Comparison of ENCODE assay signal across 10 mouse cellular contexts in the genomic region with DNA sequence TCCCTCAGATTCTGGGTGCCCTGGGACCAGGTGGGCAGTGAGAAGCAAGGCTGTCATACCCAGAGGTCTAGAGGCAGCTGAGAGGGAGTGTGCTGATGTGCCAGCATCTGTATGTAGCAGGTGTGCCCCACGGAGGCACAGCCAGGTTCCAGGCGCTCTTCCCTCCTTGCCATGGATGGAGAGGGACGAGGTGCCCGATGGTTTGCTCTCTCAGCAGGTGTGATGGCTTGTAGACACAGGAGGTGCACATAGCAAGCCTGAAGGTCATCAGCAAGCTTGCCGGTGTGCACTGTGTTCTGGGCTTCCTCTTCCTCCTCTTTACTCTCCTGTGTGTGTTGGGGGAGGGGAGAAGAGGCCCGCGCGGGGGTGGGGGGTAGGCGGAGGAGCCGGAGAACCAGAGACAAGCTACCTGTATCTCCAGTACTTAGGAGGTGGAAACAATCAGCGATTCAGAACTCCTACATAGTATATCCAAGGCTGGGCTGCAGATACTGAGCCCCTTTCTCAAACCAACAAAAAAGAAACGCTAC. TPM values are rescaled to one million over a fixed set of nuclear protein-coding genes. Genes with fewer than 3 reads are reported as not detected.
DNase-seq lines count a peak whose midpoint lies in the region; ATAC-seq and TF ChIP-seq lines count a peak whose summit lies in the region.
"Had no signal": no experiment of that assay in that cellular context is flagged by ENCODE, and none has a peak within 500 bp of the region (broad histone marks: within the 10 kb centered on the region; RNA-seq: fewer than 3 reads in every experiment).

No protein-coding gene starts in this region.

- peaks cover 30% of the 10 kb centered on the region for H3K4me1 ChIP-seq in heart, embryonic 12.5 days (replicated peaks)
- H3K4me1 ChIP-seq in E14TG2a.4 (replicated peaks; ENCODE audit: low read depth, low read length): peaks cover 71% of the 10 kb centered on the region
- peaks cover 21% of the 10 kb centered on the region for H3K4me1 ChIP-seq in heart, embryonic 16.5 days (ENCODE audit: control insufficient read depth, insufficient read depth, low read length)

- ATAC-seq in heart, embryonic 12.5 days (ENCODE audit: insufficient number of reproducible peaks, low FRiP score): no peak
- ATAC-seq in heart, embryonic 16.5 days (replicated peaks; ENCODE audit: extremely low read depth, insufficient read depth, low FRiP score): no peak
- ATAC-seq in neutrophil, adult 5-6 weeks (ENCODE audit: extremely low read depth, insufficient number of reproducible peaks, low FRiP score, poor library complexity, severe bottlenecking): peak; percentile 48

- intact Hi-C loops in heart, postnatal 36 days (cut with DNase I): no loop called here
- intact Hi-C loops in gastrocnemius, postnatal 36 days (cut with DNase I): no loop called here

- 25% methylated on average over 12 of the region's 12 CpGs for WGBS in heart, embryonic 12.5 days
- WGBS in heart, embryonic 16.5 days: 21% methylated on average over 12 of the region's 12 CpGs

- H3K9ac ChIP-seq in heart, embryonic 12.5 days: peak overlapping the region; percentile 53; the same call in 1 of the 2 replicates
- H3K9ac ChIP-seq in heart, embryonic 16.5 days (ENCODE audit: low read length): peak overlapping the region; percentile 34; the same call in 1 of the 2 replicates

- H3K4me2 ChIP-seq in heart, embryonic 12.5 days: peak overlapping the region; percentile 72
- H3K4me2 ChIP-seq in heart, embryonic 16.5 days (ENCODE audit: low read depth, low read length): peak overlapping the region; percentile 78

- no peak overlapping the region for H3K4me3 ChIP-seq in heart, embryonic 12.5 days
- peak overlapping the region; percentile 64 for H3K4me3 ChIP-seq in E14TG2a.4 (replicated peaks; ENCODE audit: low read length)
- H3K4me3 ChIP-seq in heart, embryonic 16.5 days (ENCODE audit: low read length): no peak overlapping the region

- H3K36me3 ChIP-seq in heart, embryonic 12.5 days: no peaks in the 10 kb centered on the region
- no peaks in the 10 kb centered on the region for H3K36me3 ChIP-seq in E14TG2a.4 (ENCODE audit: insufficient read depth, low read length)
- no peaks in the 10 kb centered on the region for H3K36me3 ChIP-seq in heart, embryonic 16.5 days (ENCODE audit: control insufficient read depth, insufficient read depth)
- H3K36me3 ChIP-seq: midbrain, embryonic 12.5 days had no signal

- DNase-seq in heart, postnatal 36 days: no peak
- no peak for DNase-seq in adrenal gland, adult 18-20 months (ENCODE audit: low spot score in 2 of 2)
- DNase-seq in gastrocnemius, postnatal 36 days: no peak
- DNase-seq in cerebellum, adult 18-20 months: no peak

- peak overlapping the region; percentile 55; the same call in 1 of the 2 replicates for H3K27ac ChIP-seq in heart, embryonic 12.5 days (ENCODE audit: poor library complexity, severe bottlenecking)
- no peak overlapping the region for H3K27ac ChIP-seq in heart, embryonic 16.5 days (ENCODE audit: low read length)
- H3K27ac ChIP-seq: midbrain, embryonic 12.5 days had no signal

- H3K27me3 ChIP-seq in heart, embryonic 12.5 days (replicated peaks): no peaks in the 10 kb centered on the region
- peaks cover 3% of the 10 kb centered on the region; the same call in 1 of the 2 replicates for H3K27me3 ChIP-seq in E14TG2a.4 (ENCODE audit: insufficient read depth, low read length)
- H3K27me3 ChIP-seq in heart, embryonic 16.5 days (ENCODE audit: control insufficient read depth, insufficient read depth, low read length): no peaks in the 10 kb centered on the region
- H3K27me3 ChIP-seq: CH12.LX had no signal

- TF ChIP-seq CTCF in E14TG2a.4 (conservative IDR thresholded peaks at IDR 0.05; ENCODE audit: low read length): no peak

- H3K9me3 ChIP-seq in heart, embryonic 12.5 days (replicated peaks): no peaks in the 10 kb centered on the region
- H3K9me3 ChIP-seq in E14TG2a.4 (ENCODE audit: low read length): no peaks in the 10 kb centered on the region
- no peaks in the 10 kb centered on the region for H3K9me3 ChIP-seq in heart, embryonic 16.5 days (replicated peaks; ENCODE audit: control insufficient read depth, low read length)
- H3K9me3 ChIP-seq: midbrain, embryonic 12.5 days had no signal

RNA-seq across cellular contexts. Expression of gene Txn2, which starts 24.4 kb away (rescaled TPM):
- 228 and 231 TPM in 2 replicates for polyA plus RNA-seq in heart, embryonic 12.5 days (2016; fragmentation: Nextera tagmentation; extraction: Ambion mirVana)
- total RNA-seq in heart, postnatal 36 days (2021): 100 to 1,000 TPM; 276 to 279 TPM
- polyA plus RNA-seq in heart, embryonic 16.5 days (2015; fragmentation: Nextera tagmentation; extraction: Ambion mirVana): 321 and 325 TPM in 2 replicates
- total RNA-seq in neutrophil, adult 5-6 weeks (2017): 22.2 and 25.7 TPM in 2 replicates
- 100 to 1,000 TPM; 544 to 611 TPM for total RNA-seq in adrenal gland, adult 18-20 months (2021)
- total RNA-seq in gastrocnemius, postnatal 36 days (2021): 100 to 1,000 TPM; 207 to 218 TPM

RNA-seq across cellular contexts. Expression of gene Foxred2, which starts 52.1 kb away (rescaled TPM):
- 1.1 and 1.3 TPM in 2 replicates for polyA plus RNA-seq in heart, embryonic 12.5 days (2016; fragmentation: Nextera tagmentation; extraction: Ambion mirVana)
- under 1 TPM; 0.44 to 0.57 TPM for total RNA-seq in heart, postnatal 36 days (2021)
- 0.76 and 1.0 TPM in 2 replicates for polyA plus RNA-seq in heart, embryonic 16.5 days (2015; fragmentation: Nextera tagmentation; extraction: Ambion mirVana)
- total RNA-seq in neutrophil, adult 5-6 weeks (2017): 6.9 and 8.1 TPM in 2 replicates
- total RNA-seq in adrenal gland, adult 18-20 months (2021): 1 to 10 TPM; 2.8 to 3.5 TPM
- total RNA-seq in gastrocnemius, postnatal 36 days (2021): under 1 TPM; 0.64 to 0.87 TPM
